Mouse (Mus musculus): ENCODE measurements around the gene BC003965.

DNA sequence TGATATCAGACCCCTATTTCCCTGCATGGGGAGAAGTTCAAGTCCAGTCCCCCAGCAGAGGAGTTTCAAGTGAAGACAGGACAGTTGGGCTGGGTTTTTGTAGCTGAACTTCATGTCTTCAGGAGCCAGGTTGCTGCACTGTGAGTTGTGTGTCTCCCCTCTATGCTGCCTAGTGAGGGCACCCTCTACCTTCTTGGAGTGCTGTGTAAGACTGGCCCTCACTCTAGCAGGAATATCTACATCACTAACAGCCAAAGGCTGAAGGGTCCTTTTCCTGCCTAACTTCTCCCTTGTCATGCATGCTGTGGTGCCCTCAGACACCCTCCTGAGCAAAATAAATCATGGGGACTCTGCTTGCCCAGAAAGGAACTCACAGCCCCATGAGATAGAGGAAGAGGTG, 1.1 kb upstream of the BC003965 start:
- TF ChIP-seq CTCF (IDR thresholded peaks at IDR 0.05; ENCODE audit: low read depth, low read length): no peak
- TF ChIP-seq EP300 (IDR thresholded peaks at IDR 0.05; ENCODE audit: insufficient read depth, low read depth, low read length): no peak

All from ES-Bruce4 (cell line).